Mouse (Mus musculus): ENCODE data around the gene Dolpp1.

DNA sequence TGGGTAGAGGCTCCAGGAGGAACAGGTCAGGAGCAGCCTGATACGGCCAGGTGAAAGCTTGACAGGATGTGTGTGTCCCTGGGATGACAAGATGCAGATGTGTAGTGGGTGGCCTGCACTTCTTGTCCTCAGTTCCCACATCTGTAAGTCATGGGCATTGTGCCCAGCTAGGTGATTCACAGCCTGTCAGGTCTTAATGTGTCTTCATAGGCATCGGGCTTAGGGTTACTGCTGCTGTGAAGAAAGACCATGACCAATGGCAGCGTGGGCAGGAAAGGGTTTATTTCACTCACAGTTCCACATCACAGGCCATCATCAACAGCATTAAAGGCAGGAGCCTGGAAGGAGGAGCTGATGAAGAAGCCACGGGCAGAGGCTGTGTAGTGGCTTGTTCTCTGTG, 6.5 kb upstream of the Dolpp1 start:
- TF ChIP-seq CTCF (IDR thresholded peaks at IDR 0.05; ENCODE audit: borderline replicate concordance, extremely low read depth, insufficient read depth, insufficient read length), result no peak
- no peak for TF ChIP-seq POLR2A (IDR thresholded peaks at IDR 0.05; ENCODE audit: borderline replicate concordance, extremely low read depth, insufficient read depth, insufficient read length, poor library complexity, severe bottlenecking)

Data from brain, embryonic 14.5 days (tissue).